Mouse (Mus musculus) erythroblast, embryonic 14.5 days (primary cell): Measurements from ENCODE around the gene Fam102a.

ENCODE experiments used
- GATA1 ChIP-seq: IDR thresholded peaks from 2 replicates; pipeline ENCODE4 v1.6.1; 2012; ENCODE audit warnings: low read length, inconsistent platforms, mixed read lengths
- TAL1 ChIP-seq: IDR thresholded peaks from 3 replicates; pipeline ENCODE4 v1.6.1; 2012; ENCODE audit warnings: low read length, inconsistent platforms, mixed read lengths

DNA sequence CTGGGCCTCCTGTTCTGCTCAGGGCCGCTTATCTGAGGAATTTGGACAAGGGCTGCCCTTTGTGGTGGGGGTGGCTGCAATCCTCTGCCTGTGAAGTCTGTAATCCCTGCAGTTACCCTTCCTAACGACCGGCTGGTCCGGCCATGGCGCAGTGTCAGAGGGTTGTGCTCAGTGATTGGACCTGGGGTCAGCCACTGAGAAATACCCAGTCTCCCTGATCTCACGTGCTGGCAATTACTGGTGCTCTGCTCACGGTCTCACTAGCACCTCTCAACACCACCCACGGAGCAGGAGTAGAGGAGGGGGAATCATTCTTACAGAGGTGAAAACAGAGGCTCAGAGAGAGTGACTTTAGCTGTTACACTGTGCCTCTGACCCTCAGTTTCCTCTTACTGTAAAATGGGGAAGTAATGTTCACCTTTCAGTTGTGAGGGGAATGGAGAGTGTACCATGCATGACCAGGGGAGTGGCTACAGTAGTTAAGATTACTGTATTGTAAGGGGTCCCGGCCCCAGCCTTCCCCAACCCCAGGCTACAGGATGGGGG, 2.3 kb downstream of the Fam102a start:
- TF ChIP-seq GATA1 (no peak), TAL1 (no peak)
